Mouse (Mus musculus) left cerebral cortex, postnatal 36 days (tissue): ENCODE data around the gene Tmem97. TPM values are rescaled to one million over a fixed set of nuclear protein-coding genes. Genes with fewer than 3 reads are reported as not detected.
A peak's percentile ranks its signal among the peaks of the same experiment; 100 is the strongest.

Experiments used
- DNase-seq, 2 experiments: peaks; one replicate each; pipeline ENCODE4 v3.0.0; 2021 to 2022; ENCODE audit warnings: low spot score in 2 of 2, mixed read lengths in 1 of 2
- intact Hi-C: fragments of 180-260 bp; cut with DNase I; formaldehyde crosslinking; loops from one replicate; pipeline ENCODE4 v1.15.1; 2025
- total RNA-seq, 2 experiments: library from RNA; stranded (reverse); gene quantifications; 2 replicates each; pipeline ENCODE4 v1.2.3; 2021

Gene Tmem97
- total RNA-seq, 2 experiments from 2014 or later = 17.0 to 25.7 TPM

GRCm38 (mm10) chr11:78521880-78522279 is 28.7 kb downstream of the Tmem97 start:
- intact Hi-C loops = no loop called here
- no peak for DNase-seq

- intact Hi-C loops = no loop called here
- DNase-seq = no peak
Observed at GRCm38 (mm10) chr11:78518931-78519330, 31.6 kb downstream of the Tmem97 start.

GRCm38 (mm10) chr11:78515549-78516325 is 34.8 kb downstream of the Tmem97 start:
- no peak for DNase-seq
- intact Hi-C loops = no loop called here

GRCm38 (mm10) chr11:78513106-78513790 is 37.3 kb downstream of the Tmem97 start:
- intact Hi-C loops = loop anchor here (2.0 kb wide), 1 partner anchor 24 kb away; the partner anchor contains the start of genes Ift20 and Tnfaip1
- DNase-seq = no peak

- intact Hi-C loops = loop anchor here (2.0 kb wide), 1 partner anchor 25 kb away; the partner anchor contains the start of genes Ift20 and Tnfaip1
- peak; percentile 88 for DNase-seq
Observed at GRCm38 (mm10) chr11:78512025-78512957, 38.3 kb downstream of the Tmem97 start, which contains the start of the genes Tmem199 and Poldip2. Gene Tmem199 (minus strand): TSS chr11:78512172. Gene Poldip2 (plus strand): TSS chr11:78512193.

- DNase-seq = no peak
Observed at GRCm38 (mm10) chr11:78509148-78509547, 41.4 kb downstream of the Tmem97 start.

GRCm38 (mm10) chr11:78505430-78505829 is 45.1 kb downstream of the Tmem97 start:
- intact Hi-C loops = no loop called here
- DNase-seq = no peak

More at GRCm38 (mm10) chr11:78509148-78509547, 41.4 kb downstream of the Tmem97 start:
- intact Hi-C loops = no loop called here

- DNase-seq = peak in 1 of 2 experiments; percentile 50
Observed at GRCm38 (mm10) chr11:78502909-78503650, 47.5 kb downstream of the Tmem97 start, which contains the start of gene Sebox. Gene Sebox (plus strand): TSS chr11:78503447.

GRCm38 (mm10) chr11:78501529-78501928 is 49.0 kb downstream of the Tmem97 start:
- DNase-seq = no peak
- intact Hi-C loops = no loop called here

More at GRCm38 (mm10) chr11:78502909-78503650, 47.5 kb downstream of the Tmem97 start, which contains the start of gene Sebox:
- intact Hi-C loops = no loop called here

GRCm38 (mm10) chr11:78500623-78501202 is 49.9 kb downstream of the Tmem97 start:
- no peak for DNase-seq
- intact Hi-C loops = no loop called here

GRCm38 (mm10) chr11:78499543-78499942 is 51.0 kb downstream of the Tmem97 start:
- intact Hi-C loops = no loop called here
- no peak for DNase-seq

GRCm38 (mm10) chr11:78499004-78499403 is 51.6 kb downstream of the Tmem97 start, which contains the start of gene Vtn:
Gene Vtn (plus strand): TSS chr11:78499091.
- DNase-seq = no peak
- intact Hi-C loops = no loop called here

- DNase-seq = peak; percentile 92 to 94
- intact Hi-C loops = no loop called here
Observed at GRCm38 (mm10) chr11:78497544-78498522, 52.7 kb downstream of the Tmem97 start, which contains the start of gene Sarm1. Gene Sarm1 (minus strand): TSS chr11:78497754.

GRCm38 (mm10) chr11:78497071-78497541 is 53.5 kb downstream of the Tmem97 start:
- intact Hi-C loops = no loop called here
- DNase-seq = peak; percentile 67 to 70

GRCm38 (mm10) chr11:78495904-78496303 is 54.7 kb downstream of the Tmem97 start:
- intact Hi-C loops = no loop called here
- no peak for DNase-seq
